Mouse (Mus musculus): ENCODE measurements around the gene Abtb1. TPM values are rescaled to one million over a fixed set of nuclear protein-coding genes. Genes with fewer than 3 reads are reported as not detected.

The Abtb1 gene
- polyA plus RNA-seq, 1 experiment from 2014 or later = 23.9 TPM

DNA sequence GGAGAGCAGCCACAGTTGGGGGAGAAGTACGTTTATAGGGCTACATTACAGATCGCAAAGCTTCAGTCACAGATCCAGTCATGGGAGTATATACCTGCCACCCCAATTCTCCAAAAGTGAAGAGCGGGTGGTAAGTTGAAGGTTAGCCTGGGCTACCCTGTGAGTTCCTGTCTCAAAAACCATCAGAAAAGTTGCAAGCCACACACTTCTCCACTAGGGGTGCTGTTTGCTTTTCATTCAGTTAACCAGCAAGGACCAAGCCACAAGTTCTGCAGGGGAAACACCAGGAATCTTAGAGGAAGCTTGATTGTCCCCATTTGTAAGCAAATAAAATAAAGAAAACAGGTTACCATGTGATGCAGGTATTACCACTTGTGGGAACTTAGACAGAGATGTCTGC is 28.9 kb downstream of the Abtb1 start:
- Histone ChIP-seq H3K27me3 (replicated peaks; ENCODE audit: control insufficient read depth, insufficient read depth, low read length) (no peaks in the 10 kb centered on the region), H3K4me1 (replicated peaks; ENCODE audit: control insufficient read depth, insufficient read depth, low read length) (no peaks in the 10 kb centered on the region), H3K9me3 (ENCODE audit: control insufficient read depth) (no peaks in the 10 kb centered on the region), H3K27ac (ENCODE audit: low read depth, low read length) (no peak overlapping the region), H3K36me3 (ENCODE audit: control insufficient read depth, insufficient read depth) (no peaks in the 10 kb centered on the region; the same call in 1 of the 2 replicates), H3K4me2 (replicated peaks; ENCODE audit: low read depth) (no peak overlapping the region), H3K4me3 (ENCODE audit: low read depth, low read length) (no peak overlapping the region), H3K9ac (ENCODE audit: low read depth, low read length) (no peak overlapping the region)
- WGBS = 82% methylated on average over 3 of the region's 3 CpGs
- no peak for ATAC-seq
- TF ChIP-seq CTCF (IDR thresholded peaks at IDR 0.05; ENCODE audit: low read depth) = peak; percentile 81

DNA sequence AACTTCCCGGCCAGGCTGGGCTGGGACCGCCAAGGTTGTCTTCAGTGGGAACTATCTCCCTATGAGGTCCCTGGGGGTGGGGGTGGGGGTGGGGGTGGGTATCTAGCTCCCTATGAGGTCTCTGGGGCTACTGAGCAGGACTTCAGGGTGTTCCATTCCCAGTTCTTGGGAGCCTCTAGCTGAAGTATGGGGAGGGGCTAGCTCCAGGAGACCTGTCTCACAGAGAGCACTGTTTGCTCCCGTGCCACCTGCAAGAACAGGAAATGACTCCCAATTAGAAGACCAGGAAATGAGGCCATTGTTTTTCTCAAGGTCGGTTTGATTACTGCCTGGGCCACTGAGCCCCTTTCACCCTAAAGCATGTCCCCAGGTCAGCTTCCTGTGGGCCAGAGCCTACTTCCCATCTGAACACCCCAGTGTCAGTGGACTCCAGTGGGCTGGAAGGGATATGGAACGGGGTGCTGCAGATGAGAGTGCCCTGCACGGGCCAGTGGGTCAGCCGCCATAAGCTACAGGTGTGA is 29.8 kb downstream of the Abtb1 start:
- 45% methylated on average over 7 of the region's 7 CpGs for WGBS
- peak; percentile 11; the same call in 1 of the 2 replicates for ATAC-seq

DNA sequence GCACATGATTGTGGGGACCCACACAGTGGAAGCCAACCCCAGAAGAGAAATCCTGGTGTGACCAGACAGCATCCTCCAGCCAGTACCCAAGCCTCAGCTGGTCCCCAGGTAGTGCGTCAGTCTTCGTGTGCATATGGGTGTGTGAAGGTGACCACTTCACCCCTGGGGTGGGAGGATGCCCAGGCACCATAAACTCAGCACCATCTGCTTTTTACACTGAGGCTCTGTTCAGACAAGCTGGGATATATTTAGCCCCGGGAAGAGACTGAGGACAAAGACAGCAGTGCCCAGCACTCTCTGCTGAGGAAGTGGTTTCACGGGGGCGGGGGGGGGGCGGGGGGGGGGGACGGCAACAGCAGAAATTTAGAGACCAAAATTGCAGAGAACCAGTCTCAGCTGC is 30.4 kb downstream of the Abtb1 start:
- WGBS = 54% methylated on average over 4 of the region's 7 CpGs
- H3K27ac ChIP-seq (ENCODE audit: low read depth, low read length) = no peak overlapping the region
- H3K4me2 ChIP-seq (replicated peaks; ENCODE audit: low read depth) = no peak overlapping the region
- no peaks in the 10 kb centered on the region for H3K27me3 ChIP-seq (replicated peaks; ENCODE audit: control insufficient read depth, insufficient read depth, low read length)
- no peak overlapping the region for H3K9ac ChIP-seq (ENCODE audit: low read depth, low read length)
- no peaks in the 10 kb centered on the region for H3K9me3 ChIP-seq (ENCODE audit: control insufficient read depth)
- no peak for TF ChIP-seq CTCF (IDR thresholded peaks at IDR 0.05; ENCODE audit: low read depth)
- no peak overlapping the region for H3K4me3 ChIP-seq (ENCODE audit: low read depth, low read length)
- no peak for ATAC-seq
- no peaks in the 10 kb centered on the region; the same call in 1 of the 2 replicates for H3K36me3 ChIP-seq (ENCODE audit: control insufficient read depth, insufficient read depth)
- no peaks in the 10 kb centered on the region for H3K4me1 ChIP-seq (replicated peaks; ENCODE audit: control insufficient read depth, insufficient read depth, low read length)

More for the DNA sequence above, 29.8 kb downstream of the Abtb1 start:
- Histone ChIP-seq H3K27ac (ENCODE audit: low read depth, low read length) (no peak overlapping the region), H3K36me3 (ENCODE audit: control insufficient read depth, insufficient read depth) (no peaks in the 10 kb centered on the region; the same call in 1 of the 2 replicates), H3K4me1 (replicated peaks; ENCODE audit: control insufficient read depth, insufficient read depth, low read length) (no peaks in the 10 kb centered on the region), H3K4me2 (replicated peaks; ENCODE audit: low read depth) (no peak overlapping the region), H3K9ac (ENCODE audit: low read depth, low read length) (no peak overlapping the region), H3K27me3 (replicated peaks; ENCODE audit: control insufficient read depth, insufficient read depth, low read length) (no peaks in the 10 kb centered on the region), H3K9me3 (ENCODE audit: control insufficient read depth) (no peaks in the 10 kb centered on the region), H3K4me3 (ENCODE audit: low read depth, low read length) (no peak overlapping the region)
- TF ChIP-seq CTCF (IDR thresholded peaks at IDR 0.05; ENCODE audit: low read depth) = no peak

- Histone ChIP-seq H3K36me3 (ENCODE audit: control insufficient read depth, insufficient read depth) (no peaks in the 10 kb centered on the region; the same call in 1 of the 2 replicates), H3K4me1 (replicated peaks; ENCODE audit: control insufficient read depth, insufficient read depth, low read length) (no peaks in the 10 kb centered on the region), H3K27me3 (replicated peaks; ENCODE audit: control insufficient read depth, insufficient read depth, low read length) (no peaks in the 10 kb centered on the region), H3K4me2 (replicated peaks; ENCODE audit: low read depth) (no peak overlapping the region), H3K9ac (ENCODE audit: low read depth, low read length) (no peak overlapping the region), H3K4me3 (ENCODE audit: low read depth, low read length) (no peak overlapping the region), H3K27ac (ENCODE audit: low read depth, low read length) (no peak overlapping the region), H3K9me3 (ENCODE audit: control insufficient read depth) (no peaks in the 10 kb centered on the region)
- ATAC-seq = no peak
- no peak for TF ChIP-seq CTCF (IDR thresholded peaks at IDR 0.05; ENCODE audit: low read depth)
- WGBS = 39% methylated on average over 3 of the region's 3 CpGs
These were observed 31.5 kb downstream of the Abtb1 start for GRCm38 (mm10) chr6:88810291-88810690.

DNA sequence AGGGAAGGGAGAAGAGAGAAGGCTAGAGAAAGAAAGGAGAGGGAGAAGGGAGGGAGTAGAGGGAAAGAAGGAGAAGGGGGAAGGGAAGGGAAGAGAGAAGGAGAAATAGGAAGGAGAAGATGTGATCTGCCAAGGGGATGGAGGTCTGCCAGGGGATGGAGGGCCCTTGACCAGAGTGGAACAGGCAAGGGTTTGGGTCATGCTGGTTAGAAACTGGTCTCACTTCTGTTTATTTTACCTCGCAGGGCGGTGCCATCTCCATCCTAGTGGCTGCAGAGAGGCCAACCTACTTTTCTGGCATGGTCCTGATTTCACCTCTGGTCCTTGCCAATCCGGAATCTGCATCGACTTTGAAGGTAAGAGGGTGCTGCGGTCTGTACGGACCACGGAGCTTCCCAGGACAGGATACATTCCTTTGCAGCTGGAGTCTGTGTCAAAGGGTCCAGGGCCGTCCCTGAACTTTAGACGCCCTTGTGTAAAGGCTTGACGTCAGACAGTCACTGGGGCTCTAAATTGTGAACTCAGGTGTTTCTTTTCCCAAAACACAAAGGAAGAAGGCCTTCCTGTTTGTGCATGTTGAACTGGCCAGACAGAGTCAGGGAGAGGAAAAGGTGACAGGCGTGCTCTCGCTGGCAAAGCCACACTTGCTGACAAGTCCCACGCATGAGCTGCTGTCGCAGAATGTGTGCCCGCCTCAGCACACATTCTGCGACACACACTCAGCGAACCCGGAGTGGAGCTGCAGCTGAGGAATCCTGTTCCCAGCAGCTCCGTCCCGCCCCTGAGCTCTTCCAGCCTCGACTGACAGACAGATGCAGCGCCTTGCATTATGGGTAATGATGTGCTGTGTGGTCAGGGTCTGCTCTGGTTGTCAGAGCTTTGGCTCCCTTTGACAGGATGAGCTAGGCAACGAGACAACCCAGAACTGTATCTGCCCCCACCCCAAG is 32.4 kb downstream of the Abtb1 start:
- Histone ChIP-seq H3K36me3 (ENCODE audit: control insufficient read depth, insufficient read depth) (no peaks in the 10 kb centered on the region; the same call in 1 of the 2 replicates), H3K27ac (ENCODE audit: low read depth, low read length) (no peak overlapping the region), H3K9ac (ENCODE audit: low read depth, low read length) (no peak overlapping the region), H3K4me2 (replicated peaks; ENCODE audit: low read depth) (no peak overlapping the region), H3K4me3 (ENCODE audit: low read depth, low read length) (no peak overlapping the region), H3K4me1 (replicated peaks; ENCODE audit: control insufficient read depth, insufficient read depth, low read length) (no peaks in the 10 kb centered on the region), H3K27me3 (replicated peaks; ENCODE audit: control insufficient read depth, insufficient read depth, low read length) (no peaks in the 10 kb centered on the region), H3K9me3 (ENCODE audit: control insufficient read depth) (no peaks in the 10 kb centered on the region)
- 59% methylated on average over 23 of the region's 23 CpGs for WGBS
- ATAC-seq = no peak
- TF ChIP-seq CTCF (IDR thresholded peaks at IDR 0.05; ENCODE audit: low read depth) = no peak

GRCm38 (mm10) chr6:88804966-88805577 is 36.7 kb downstream of the Abtb1 start:
- no peak overlapping the region for H3K9ac ChIP-seq (ENCODE audit: low read depth, low read length)
- WGBS = 84% methylated on average over 17 of the region's 17 CpGs
- no peaks in the 10 kb centered on the region for H3K4me1 ChIP-seq (replicated peaks; ENCODE audit: control insufficient read depth, insufficient read depth, low read length)
- no peak for ATAC-seq
- TF ChIP-seq CTCF (IDR thresholded peaks at IDR 0.05; ENCODE audit: low read depth) = no peak
- no peaks in the 10 kb centered on the region for H3K9me3 ChIP-seq (ENCODE audit: control insufficient read depth)
- no peak overlapping the region for H3K4me2 ChIP-seq (replicated peaks; ENCODE audit: low read depth)
- no peaks in the 10 kb centered on the region for H3K27me3 ChIP-seq (replicated peaks; ENCODE audit: control insufficient read depth, insufficient read depth, low read length)
- H3K36me3 ChIP-seq (ENCODE audit: control insufficient read depth, insufficient read depth) = no peaks in the 10 kb centered on the region; the same call in 1 of the 2 replicates
- no peak overlapping the region for H3K4me3 ChIP-seq (ENCODE audit: low read depth, low read length)
- no peak overlapping the region for H3K27ac ChIP-seq (ENCODE audit: low read depth, low read length)

Data from intestine, postnatal 0 days (tissue).